Mouse (Mus musculus): ENCODE measurements at regions not wholly inside any gene's neighbourhood (a gene's known extent, or its start where the extent isn't known, plus 50 kb on each side); places are given as distances from the start of the nearest gene placed in this dataset.

DNA sequence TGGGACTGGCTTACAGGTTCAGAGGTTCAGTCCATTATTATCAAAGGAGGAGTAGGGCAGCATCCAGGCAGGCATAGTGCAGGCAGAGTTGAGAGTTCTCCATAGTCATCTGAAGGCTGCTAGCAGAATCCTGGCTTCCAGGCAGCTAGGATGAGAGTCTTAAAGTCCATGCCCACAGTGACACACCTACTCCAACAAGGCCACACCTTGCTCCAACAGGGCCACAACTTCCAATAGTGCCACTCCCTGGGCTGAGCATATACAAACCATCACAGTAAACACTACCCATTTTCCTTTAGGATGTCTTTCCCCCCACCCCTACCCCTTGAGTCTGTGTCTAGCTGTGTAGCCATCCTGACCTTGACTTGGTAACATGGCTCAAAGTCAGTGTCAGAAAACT is 78.8 kb upstream of the Ppp1r12a start:
- Histone ChIP-seq H3K27ac (ENCODE audit: low read length) (no peak overlapping the region), H3K9ac (replicated peaks; ENCODE audit: low read depth, low read length) (no peak overlapping the region), H3K4me2 (replicated peaks; ENCODE audit: low read depth, low read length) (no peak overlapping the region), H3K4me1 (ENCODE audit: control insufficient read depth, insufficient read depth, low read length) (0 out of 2 replicates have a peak, but pooled peaks cover 2% of the 10 kb centered on the region), H3K36me3 (ENCODE audit: control insufficient read depth, insufficient read depth, low read length) (no peaks in the 10 kb centered on the region), H3K27me3 (ENCODE audit: control insufficient read depth, insufficient read depth, low read length) (no peaks in the 10 kb centered on the region), H3K9me3 (ENCODE audit: control insufficient read depth, low read depth, low read length) (no peaks in the 10 kb centered on the region), H3K4me3 (ENCODE audit: low read depth, low read length) (no peak overlapping the region)
- no peak for ATAC-seq (ENCODE audit: insufficient number of reproducible peaks, insufficient read depth, low FRiP score, low read depth)

DNA sequence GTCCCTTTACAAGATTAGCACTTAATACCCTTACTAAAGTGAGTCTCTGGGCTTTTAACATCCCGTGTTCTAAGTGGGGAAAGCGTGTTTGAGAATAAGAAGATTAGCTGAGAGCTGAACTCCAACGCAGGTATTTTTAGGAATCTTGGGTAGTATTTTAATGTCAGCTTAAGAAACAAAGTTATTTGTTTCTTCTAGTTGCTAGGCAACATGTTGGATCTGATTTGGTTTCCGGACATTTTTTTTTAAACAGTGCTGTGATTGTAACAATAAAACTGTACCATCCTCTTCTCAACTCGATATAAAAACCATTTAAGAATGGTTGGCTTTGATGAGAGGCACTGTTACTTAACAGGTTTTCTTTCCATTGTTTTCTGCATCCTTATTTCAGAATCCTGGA is 86.8 kb upstream of the Ppp1r12a start:
- Histone ChIP-seq H3K4me3 (ENCODE audit: low read depth, low read length) (no peak overlapping the region), H3K27ac (ENCODE audit: low read length) (no peak overlapping the region), H3K4me2 (replicated peaks; ENCODE audit: low read depth, low read length) (no peak overlapping the region), H3K9me3 (ENCODE audit: control insufficient read depth, low read depth, low read length) (no peaks in the 10 kb centered on the region), H3K4me1 (ENCODE audit: control insufficient read depth, insufficient read depth, low read length) (no peaks in the 10 kb centered on the region), H3K9ac (replicated peaks; ENCODE audit: low read depth, low read length) (no peak overlapping the region), H3K27me3 (ENCODE audit: control insufficient read depth, insufficient read depth, low read length) (no peaks in the 10 kb centered on the region), H3K36me3 (ENCODE audit: control insufficient read depth, insufficient read depth, low read length) (no peaks in the 10 kb centered on the region)
- no peak for ATAC-seq (ENCODE audit: insufficient number of reproducible peaks, insufficient read depth, low FRiP score, low read depth)
- 72% methylated on average over 5 of the region's 5 CpGs for WGBS

DNA sequence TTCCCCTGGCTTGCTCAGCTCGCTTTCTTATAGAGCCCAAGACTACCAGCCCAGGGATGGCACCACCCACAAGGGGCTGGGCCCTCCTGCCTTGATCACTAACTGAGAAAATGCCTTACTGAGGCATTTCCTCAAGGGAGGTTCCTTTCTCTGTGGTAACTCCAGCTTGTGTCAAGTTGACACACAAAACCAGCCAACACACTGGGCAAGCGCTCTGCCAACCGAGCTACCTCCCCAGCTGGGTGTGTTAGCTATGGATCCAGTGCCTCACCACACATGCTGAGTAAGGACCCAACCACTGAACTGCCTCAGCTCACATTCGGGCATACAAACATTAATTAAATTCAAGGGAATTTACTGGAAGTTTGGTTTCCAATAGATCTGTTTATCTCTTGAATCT is 88.2 kb upstream of the Ppp1r12a start:
- no peaks in the 10 kb centered on the region for H3K36me3 ChIP-seq (ENCODE audit: control insufficient read depth, insufficient read depth, low read length)
- ATAC-seq (ENCODE audit: insufficient number of reproducible peaks, insufficient read depth, low FRiP score, low read depth) = no peak
- H3K9me3 ChIP-seq (ENCODE audit: control insufficient read depth, low read depth, low read length) = no peaks in the 10 kb centered on the region
- H3K4me2 ChIP-seq (replicated peaks; ENCODE audit: low read depth, low read length) = no peak overlapping the region
- H3K4me3 ChIP-seq (ENCODE audit: low read depth, low read length) = no peak overlapping the region
- no peaks in the 10 kb centered on the region for H3K27me3 ChIP-seq (ENCODE audit: control insufficient read depth, insufficient read depth, low read length)
- WGBS = 78% methylated on average over 4 of the region's 4 CpGs
- no peak overlapping the region for H3K9ac ChIP-seq (replicated peaks; ENCODE audit: low read depth, low read length)
- no peak overlapping the region for H3K27ac ChIP-seq (ENCODE audit: low read length)
- no peaks in the 10 kb centered on the region for H3K4me1 ChIP-seq (ENCODE audit: control insufficient read depth, insufficient read depth, low read length)

DNA sequence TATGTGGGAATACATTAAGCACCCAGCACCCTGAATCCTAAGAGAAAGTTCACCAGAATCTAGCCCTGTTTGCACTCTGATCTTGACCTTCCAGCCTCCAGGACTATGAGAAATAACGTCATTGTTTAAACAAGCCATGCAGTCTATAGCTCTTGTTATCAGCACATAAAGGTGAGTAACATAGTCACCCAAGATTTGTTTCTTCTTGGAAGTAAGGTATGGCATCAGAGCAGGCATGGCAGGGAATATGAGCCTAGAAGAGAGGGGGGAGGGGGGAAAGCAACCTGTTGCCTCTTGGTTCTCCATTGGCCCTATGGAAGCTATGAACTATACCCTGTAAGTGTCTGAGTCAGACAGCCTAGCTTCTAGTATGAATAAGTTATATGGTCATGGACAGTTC is 89.8 kb upstream of the Ppp1r12a start:
- H3K36me3 ChIP-seq (ENCODE audit: control insufficient read depth, insufficient read depth, low read length) = no peaks in the 10 kb centered on the region
- peak; percentile 57 for ATAC-seq (ENCODE audit: insufficient number of reproducible peaks, insufficient read depth, low FRiP score, low read depth)
- no peak overlapping the region for H3K27ac ChIP-seq (ENCODE audit: low read length)
- H3K27me3 ChIP-seq (ENCODE audit: control insufficient read depth, insufficient read depth, low read length) = no peaks in the 10 kb centered on the region
- 36% methylated on average over 1 of the region's 1 CpGs for WGBS
- H3K9me3 ChIP-seq (ENCODE audit: control insufficient read depth, low read depth, low read length) = no peaks in the 10 kb centered on the region
- no peak overlapping the region for H3K9ac ChIP-seq (replicated peaks; ENCODE audit: low read depth, low read length)
- peaks cover 3% of the 10 kb centered on the region; the same call in 1 of the 2 replicates for H3K4me1 ChIP-seq (ENCODE audit: control insufficient read depth, insufficient read depth, low read length)
- H3K4me2 ChIP-seq (replicated peaks; ENCODE audit: low read depth, low read length) = no peak overlapping the region
- H3K4me3 ChIP-seq (ENCODE audit: low read depth, low read length) = no peak overlapping the region

DNA sequence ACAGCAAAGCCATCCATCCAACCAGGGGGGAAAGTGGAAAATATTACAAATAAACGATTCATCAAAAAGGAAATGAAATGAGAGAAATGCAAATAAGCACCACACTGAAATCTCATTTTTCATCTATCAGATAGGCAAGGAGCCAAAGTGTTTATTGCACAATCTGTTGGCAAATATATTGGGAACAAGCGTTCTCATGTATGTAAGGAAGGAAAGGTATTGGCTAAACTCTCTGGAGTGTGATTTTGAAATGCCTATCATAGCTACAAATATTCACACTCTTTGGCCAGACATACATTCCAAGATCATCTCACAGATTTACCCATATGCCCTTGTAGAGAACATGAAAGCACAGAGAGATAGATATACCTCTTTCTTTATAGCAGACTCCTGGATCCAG is 90.6 kb upstream of the Ppp1r12a start:
- no peak overlapping the region for H3K27ac ChIP-seq (ENCODE audit: low read length)
- no peak overlapping the region for H3K9ac ChIP-seq (replicated peaks; ENCODE audit: low read depth, low read length)
- no peaks in the 10 kb centered on the region for H3K36me3 ChIP-seq (ENCODE audit: control insufficient read depth, insufficient read depth, low read length)
- H3K9me3 ChIP-seq (ENCODE audit: control insufficient read depth, low read depth, low read length) = no peaks in the 10 kb centered on the region
- H3K4me2 ChIP-seq (replicated peaks; ENCODE audit: low read depth, low read length) = no peak overlapping the region
- WGBS = 75% methylated on average over 2 of the region's 2 CpGs
- H3K4me3 ChIP-seq (ENCODE audit: low read depth, low read length) = no peak overlapping the region
- H3K4me1 ChIP-seq (ENCODE audit: control insufficient read depth, insufficient read depth, low read length) = peaks cover 4% of the 10 kb centered on the region; the same call in 1 of the 2 replicates
- no peaks in the 10 kb centered on the region for H3K27me3 ChIP-seq (ENCODE audit: control insufficient read depth, insufficient read depth, low read length)
- ATAC-seq (ENCODE audit: insufficient number of reproducible peaks, insufficient read depth, low FRiP score, low read depth) = no peak

DNA sequence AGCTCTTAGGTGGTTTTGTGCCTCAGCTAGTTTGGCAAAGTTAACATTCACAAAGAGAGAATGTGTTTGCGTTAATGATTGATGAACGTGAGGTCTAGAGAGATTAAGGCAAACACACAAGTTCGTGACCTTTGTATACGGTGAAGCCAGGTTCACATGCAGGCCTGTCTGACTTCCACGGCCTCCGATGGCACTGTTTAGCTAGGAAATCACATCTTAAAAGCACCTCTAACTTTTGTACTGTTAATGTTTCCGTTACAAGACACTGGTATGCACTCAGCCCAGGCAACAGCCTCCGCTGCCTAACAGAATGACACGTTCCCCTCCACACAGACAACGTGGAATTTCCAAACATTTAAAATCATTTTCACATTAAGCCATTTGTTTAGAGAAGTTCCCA is 94.3 kb upstream of the Ppp1r12a start:
- Histone ChIP-seq H3K36me3 (ENCODE audit: control insufficient read depth, insufficient read depth, low read length) (no peaks in the 10 kb centered on the region), H3K9me3 (ENCODE audit: control insufficient read depth, low read depth, low read length) (no peaks in the 10 kb centered on the region), H3K4me1 (ENCODE audit: control insufficient read depth, insufficient read depth, low read length) (peaks cover 4% of the 10 kb centered on the region; the same call in 1 of the 2 replicates), H3K9ac (replicated peaks; ENCODE audit: low read depth, low read length) (no peak overlapping the region), H3K4me2 (replicated peaks; ENCODE audit: low read depth, low read length) (peak overlapping the region; percentile 22; the same call in 1 of the 2 replicates), H3K27ac (ENCODE audit: low read length) (0 out of 2 replicates have a peak overlapping the region, but pooled peaks have one; percentile 35), H3K27me3 (ENCODE audit: control insufficient read depth, insufficient read depth, low read length) (no peaks in the 10 kb centered on the region), H3K4me3 (ENCODE audit: low read depth, low read length) (no peak overlapping the region)
- 14% methylated on average over 10 of the region's 10 CpGs for WGBS
- peak; percentile 61 for ATAC-seq (ENCODE audit: insufficient number of reproducible peaks, insufficient read depth, low FRiP score, low read depth)

DNA sequence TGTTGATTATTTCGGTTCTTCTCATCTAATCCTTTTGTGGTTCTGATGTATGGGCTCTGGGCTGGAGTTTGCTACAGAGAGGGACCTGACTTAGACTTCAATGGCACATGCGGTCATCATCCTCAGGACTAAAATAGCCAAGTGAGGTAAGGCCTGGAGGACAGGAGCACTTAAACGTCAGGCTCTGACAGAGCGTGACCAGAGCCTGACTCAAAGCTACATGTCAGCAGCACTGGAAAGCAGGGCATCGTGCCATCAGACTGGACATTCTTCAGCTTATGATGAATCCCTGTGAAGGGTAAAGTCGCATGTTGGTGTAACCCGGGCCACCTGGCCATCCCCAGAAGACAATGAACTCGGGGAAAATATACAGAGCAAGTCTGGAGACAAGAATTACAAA is 95.8 kb upstream of the Ppp1r12a start:
- no peaks in the 10 kb centered on the region for H3K36me3 ChIP-seq (ENCODE audit: control insufficient read depth, insufficient read depth, low read length)
- no peak overlapping the region for H3K4me2 ChIP-seq (replicated peaks; ENCODE audit: low read depth, low read length)
- no peaks in the 10 kb centered on the region for H3K9me3 ChIP-seq (ENCODE audit: control insufficient read depth, low read depth, low read length)
- H3K4me3 ChIP-seq (ENCODE audit: low read depth, low read length) = no peak overlapping the region
- peaks cover 4% of the 10 kb centered on the region; the same call in 1 of the 2 replicates for H3K4me1 ChIP-seq (ENCODE audit: control insufficient read depth, insufficient read depth, low read length)
- no peak for ATAC-seq (ENCODE audit: insufficient number of reproducible peaks, insufficient read depth, low FRiP score, low read depth)
- no peak overlapping the region for H3K9ac ChIP-seq (replicated peaks; ENCODE audit: low read depth, low read length)
- no peaks in the 10 kb centered on the region for H3K27me3 ChIP-seq (ENCODE audit: control insufficient read depth, insufficient read depth, low read length)
- 88% methylated on average over 8 of the region's 8 CpGs for WGBS
- H3K27ac ChIP-seq (ENCODE audit: low read length) = no peak overlapping the region

DNA sequence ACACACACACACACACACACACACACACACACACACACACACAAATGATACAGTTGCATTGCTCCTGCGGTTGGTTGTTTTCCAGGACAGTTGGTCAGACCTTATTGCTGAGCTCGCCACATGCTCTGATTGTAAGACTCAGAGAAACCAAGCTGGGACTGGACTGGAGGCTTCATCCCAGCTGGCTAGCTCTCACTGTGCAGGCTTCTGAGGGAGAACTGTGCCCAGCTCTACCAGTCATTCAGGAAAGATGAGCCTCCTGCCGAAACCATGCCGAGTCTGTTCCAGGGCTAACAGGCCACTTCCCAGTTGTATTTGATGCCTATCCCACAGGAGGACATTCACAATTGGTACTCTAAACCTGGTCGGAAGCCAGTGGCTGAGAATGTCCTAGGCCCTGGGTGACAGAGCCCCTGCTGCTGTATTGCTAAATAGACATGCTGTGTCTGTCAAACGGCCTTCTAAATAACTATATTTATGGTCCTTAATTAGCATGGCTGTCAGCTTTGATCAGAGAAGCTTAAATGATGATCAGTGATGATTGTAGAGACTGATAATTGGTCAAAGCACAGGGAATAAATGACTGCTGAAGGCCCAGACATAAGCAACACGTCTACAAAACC is 100.1 kb upstream of the Ppp1r12a start:
- H3K27ac ChIP-seq (ENCODE audit: low read length) = no peak overlapping the region
- H3K4me1 ChIP-seq (ENCODE audit: control insufficient read depth, insufficient read depth, low read length) = no peaks in the 10 kb centered on the region
- H3K4me3 ChIP-seq (ENCODE audit: low read depth, low read length) = no peak overlapping the region
- H3K9ac ChIP-seq (replicated peaks; ENCODE audit: low read depth, low read length) = no peak overlapping the region
- H3K9me3 ChIP-seq (ENCODE audit: control insufficient read depth, low read depth, low read length) = no peaks in the 10 kb centered on the region
- no peaks in the 10 kb centered on the region for H3K27me3 ChIP-seq (ENCODE audit: control insufficient read depth, insufficient read depth, low read length)
- ATAC-seq (ENCODE audit: insufficient number of reproducible peaks, insufficient read depth, low FRiP score, low read depth) = no peak
- H3K36me3 ChIP-seq (ENCODE audit: control insufficient read depth, insufficient read depth, low read length) = no peaks in the 10 kb centered on the region
- WGBS = 61% methylated on average over 7 of the region's 7 CpGs
- H3K4me2 ChIP-seq (replicated peaks; ENCODE audit: low read depth, low read length) = no peak overlapping the region

DNA sequence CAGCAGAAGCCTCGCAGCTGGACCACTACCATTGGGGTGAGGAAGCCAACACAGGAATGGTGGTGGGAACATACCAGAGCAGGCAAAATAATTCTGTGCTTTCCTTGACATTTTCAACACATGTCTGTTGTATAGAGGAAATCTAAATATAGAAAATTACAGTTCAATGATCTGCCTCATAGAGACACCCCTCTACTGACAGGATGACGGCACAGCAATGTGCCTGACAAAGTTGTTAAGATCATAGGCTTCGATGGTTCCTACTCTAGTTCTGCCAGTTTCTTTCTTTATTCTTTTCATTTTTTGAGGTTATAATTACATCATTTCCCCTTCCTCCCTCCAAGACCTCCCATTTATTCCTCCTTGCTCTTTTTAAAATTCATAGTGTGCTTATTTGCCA is 101.4 kb upstream of the Ppp1r12a start:
- Histone ChIP-seq H3K27me3 (ENCODE audit: control insufficient read depth, insufficient read depth, low read length) (no peaks in the 10 kb centered on the region), H3K4me2 (replicated peaks; ENCODE audit: low read depth, low read length) (no peak overlapping the region), H3K4me3 (ENCODE audit: low read depth, low read length) (no peak overlapping the region), H3K4me1 (ENCODE audit: control insufficient read depth, insufficient read depth, low read length) (no peaks in the 10 kb centered on the region), H3K36me3 (ENCODE audit: control insufficient read depth, insufficient read depth, low read length) (no peaks in the 10 kb centered on the region), H3K9me3 (ENCODE audit: control insufficient read depth, low read depth, low read length) (no peaks in the 10 kb centered on the region), H3K27ac (ENCODE audit: low read length) (no peak overlapping the region), H3K9ac (replicated peaks; ENCODE audit: low read depth, low read length) (no peak overlapping the region)
- 64% methylated on average over 3 of the region's 3 CpGs for WGBS
- no peak for ATAC-seq (ENCODE audit: insufficient number of reproducible peaks, insufficient read depth, low FRiP score, low read depth)

All from stomach, embryonic 14.5 days (tissue).